Mouse (Mus musculus) intestine, embryonic 16.5 days (tissue): ENCODE results near the gene Fnip1. TPM values are rescaled to one million over a fixed set of nuclear protein-coding genes. Genes with fewer than 3 reads are reported as not detected.
A peak's percentile ranks its signal among the peaks of the same experiment; 100 is the strongest.
"Not testable (repeated sequence)": the region's sequence is repeated elsewhere in the genome, so short reads cannot be mapped to it uniquely, and the experiment has no call there.

Experiments
- ATAC-seq: fragments of 200-750 bp; cut with Nextera tagmentation; 2 replicates; pipeline ENCODE4 v1.8.0; 2017; ENCODE audit warnings: moderate TSS enrichment, moderate library complexity
- H3K27ac ChIP-seq: fragments of 300-500 bp; sonication (generic); 2 replicates; pipeline ENCODE4 v1.5.1; 2014; ENCODE audit warnings: mild to moderate bottlenecking, low read length
- H3K27me3 ChIP-seq: fragments of 300-500 bp; sonication (generic); replicated peaks from 2 replicates; pipeline ENCODE4 v1.6.1; 2014; ENCODE audit warnings: low read length, control low read depth, mixed read lengths; ENCODE audit not compliant: control insufficient read depth, insufficient read depth
- H3K36me3 ChIP-seq: fragments of 300-500 bp; sonication (generic); 2 replicates; pipeline ENCODE4 v1.6.1; 2014; ENCODE audit warnings: low read length, control low read depth; ENCODE audit not compliant: control insufficient read depth, insufficient read depth
- H3K4me1 ChIP-seq: fragments of 300-500 bp; sonication (generic); 2 replicates; pipeline ENCODE4 v1.6.1; 2014; ENCODE audit warnings: low read length, control low read depth, mixed read lengths; ENCODE audit not compliant: control insufficient read depth, insufficient read depth
- H3K4me2 ChIP-seq: fragments of 300-500 bp; sonication (generic); 2 replicates; pipeline ENCODE4 v1.6.1; 2014; ENCODE audit warnings: low read depth, low read length, control low read depth
- H3K4me3 ChIP-seq: fragments of 300-500 bp; sonication (generic); 2 replicates; pipeline ENCODE4 v1.5.1; 2014; ENCODE audit warnings: mild to moderate bottlenecking, low read length
- H3K9ac ChIP-seq: fragments of 300-500 bp; sonication (generic); 2 replicates; pipeline ENCODE4 v1.6.1; 2014; ENCODE audit warnings: low read depth, low read length
- H3K9me3 ChIP-seq: fragments of 300-500 bp; sonication (generic); 2 replicates; pipeline ENCODE4 v1.6.1; 2016; ENCODE audit warnings: low read length, control low read depth; ENCODE audit not compliant: control insufficient read depth
- WGBS: fragments of 180-500 bp; shearing (Covaris S2); extraction: QIAGEN DNeasy Blood & Tissue Kit; methylation state at CpG from one replicate; pipeline ENCODE4 v1.1.7; 2014; 5-methylcytosine and 5-hydroxymethylcytosine counted together
- polyA plus RNA-seq: library from polyadenylated mRNA; unstranded; fragments of >200 nt; fragmentation: Nextera tagmentation; extraction: Ambion mirVana; gene quantifications from 2 replicates; pipeline ENCODE4 v1.2.1, GENCODE M21; 2015

Gene Fnip1
- 7.6 and 8.8 TPM in 2 replicates for polyA plus RNA-seq

DNA sequence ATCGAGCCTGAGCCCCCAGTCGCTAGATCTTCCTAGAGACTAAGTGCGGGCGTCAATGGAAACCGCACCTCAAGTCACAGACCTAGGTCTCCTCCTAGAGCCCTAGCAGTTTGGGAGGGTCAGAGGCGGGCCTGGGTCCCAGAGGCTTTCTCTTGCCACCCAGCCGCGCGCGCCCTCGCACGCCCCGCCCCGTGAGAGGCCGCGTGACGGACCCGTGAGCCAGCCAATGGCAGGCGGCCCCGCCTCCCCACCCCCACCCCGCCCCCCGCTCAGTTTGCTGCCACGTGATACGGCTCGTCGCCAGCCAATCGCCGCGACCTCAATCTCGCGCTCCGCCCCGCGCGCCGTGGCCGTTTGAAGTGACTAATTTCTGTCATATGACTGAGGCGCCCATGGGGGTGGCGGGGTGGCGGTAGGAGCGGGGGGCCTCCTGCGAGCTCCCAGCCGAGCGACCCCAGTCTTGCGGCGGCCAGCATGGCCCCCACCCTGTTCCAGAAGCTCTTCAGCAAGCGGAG is at the start of gene Fnip1:
Gene Fnip1, plus strand, starts transcription at position 377 of the 515 bp plus-strand sequence.
- Histone ChIP-seq H3K27ac (peak within 1 kb of the TSS; percentile 79), H3K4me1 (peaks cover 6% of the 10 kb centered on the region; the same call in 1 of the 2 replicates), H3K9me3 (no peaks in the 10 kb centered on the region), H3K4me2 (peak within 1 kb of the TSS; percentile 59), H3K9ac (peak within 1 kb of the TSS; percentile 83), H3K27me3 (no peaks in the 10 kb centered on the region), H3K4me3 (peak within 1 kb of the TSS; percentile 70), H3K36me3 (no peaks in the 10 kb centered on the region)
- under 1% methylated on average over 39 of the region's 47 CpGs for WGBS
- ATAC-seq, result peak; percentile 98

- no peaks in the 10 kb centered on the region for H3K27me3 ChIP-seq
- no peak overlapping the region for H3K27ac ChIP-seq
- no peak for ATAC-seq
- H3K9ac ChIP-seq, result no peak overlapping the region
- H3K4me1 ChIP-seq, result no peaks in the 10 kb centered on the region
- H3K36me3 ChIP-seq, result no peaks in the 10 kb centered on the region
- no peak overlapping the region for H3K4me2 ChIP-seq
- WGBS, result 46% methylated on average over 8 of the region's 8 CpGs
- H3K4me3 ChIP-seq, result no peak overlapping the region
- no peaks in the 10 kb centered on the region for H3K9me3 ChIP-seq
These were observed 47.6 kb upstream of the Fnip1 start for GRCm38 (mm10) chr11:54390386-54390785.

DNA sequence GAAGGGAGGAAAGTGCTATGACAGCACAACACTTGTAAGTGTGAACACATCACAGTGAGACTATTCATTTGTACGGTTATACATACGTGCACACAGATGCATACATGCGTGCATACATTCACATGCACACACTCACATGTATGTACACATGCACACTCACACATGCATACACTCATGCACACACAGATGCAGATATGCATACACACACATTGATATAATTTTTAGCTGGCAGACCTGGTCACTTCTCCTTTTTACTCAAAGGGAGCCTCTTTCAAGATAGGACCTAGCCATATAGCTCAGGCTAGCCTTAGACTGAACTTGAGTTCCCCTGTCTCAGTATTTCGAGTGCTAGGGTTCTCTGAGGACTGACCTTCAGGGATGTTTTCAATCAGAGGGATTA is 46.7 kb upstream of the Fnip1 start:
- H3K27ac ChIP-seq, result no peak overlapping the region
- WGBS, result 88% methylated on average over 4 of the region's 4 CpGs
- no peaks in the 10 kb centered on the region for H3K27me3 ChIP-seq
- H3K4me3 ChIP-seq, result no peak overlapping the region
- no peak for ATAC-seq
- no peaks in the 10 kb centered on the region for H3K36me3 ChIP-seq
- no peaks in the 10 kb centered on the region for H3K9me3 ChIP-seq
- no peaks in the 10 kb centered on the region for H3K4me1 ChIP-seq
- no peak overlapping the region for H3K9ac ChIP-seq
- no peak overlapping the region for H3K4me2 ChIP-seq

GRCm38 (mm10) chr11:54396686-54397085 is 41.3 kb upstream of the Fnip1 start:
- 77% methylated on average over 1 of the region's 1 CpGs for WGBS
- ATAC-seq, result no peak
- H3K4me1 ChIP-seq, result no peaks in the 10 kb centered on the region
- H3K9me3 ChIP-seq, result no peaks in the 10 kb centered on the region
- no peak overlapping the region for H3K9ac ChIP-seq
- H3K27ac ChIP-seq, result no peak overlapping the region
- no peak overlapping the region for H3K4me3 ChIP-seq
- no peak overlapping the region for H3K4me2 ChIP-seq
- H3K36me3 ChIP-seq, result no peaks in the 10 kb centered on the region
- H3K27me3 ChIP-seq, result no peaks in the 10 kb centered on the region

- H3K27ac ChIP-seq, result no peak overlapping the region
- ATAC-seq, result no peak
- H3K36me3 ChIP-seq, result no peaks in the 10 kb centered on the region
- no peak overlapping the region for H3K4me2 ChIP-seq
- no peaks in the 10 kb centered on the region for H3K9me3 ChIP-seq
- no peak overlapping the region for H3K4me3 ChIP-seq
- H3K4me1 ChIP-seq, result no peaks in the 10 kb centered on the region
- H3K9ac ChIP-seq, result no peak overlapping the region
- WGBS, result 52% methylated on average over 4 of the region's 4 CpGs
- no peaks in the 10 kb centered on the region for H3K27me3 ChIP-seq
These were observed 39.9 kb upstream of the Fnip1 start for GRCm38 (mm10) chr11:54398058-54398457.

DNA sequence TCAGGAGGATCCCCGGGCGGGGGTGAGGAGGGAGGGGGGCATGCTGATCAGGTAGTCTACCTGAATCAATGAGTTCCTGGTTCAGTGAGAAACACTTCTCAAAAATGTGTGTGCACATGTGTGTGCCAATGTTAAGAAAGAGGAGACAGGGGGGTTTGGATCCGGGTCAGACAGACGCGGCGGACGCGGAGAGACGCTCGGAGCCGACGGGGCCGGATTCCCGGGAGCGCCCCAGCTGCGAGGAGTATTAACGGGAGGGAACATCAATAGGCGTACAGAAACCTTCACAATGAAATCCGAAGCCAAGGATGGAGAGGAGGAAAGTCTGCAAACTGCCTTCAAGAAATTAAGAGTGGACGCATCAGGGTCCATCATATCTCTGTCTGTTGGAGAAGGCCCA is 37.2 kb upstream of the Fnip1 start:
- not testable (repeated sequence) for ATAC-seq, H3K27me3 ChIP-seq, H3K4me2 ChIP-seq, H3K36me3 ChIP-seq, H3K27ac ChIP-seq, H3K4me1 ChIP-seq, H3K9me3 ChIP-seq, H3K9ac ChIP-seq, H3K4me3 ChIP-seq
- 94% methylated on average over 20 of the region's 20 CpGs for WGBS

DNA sequence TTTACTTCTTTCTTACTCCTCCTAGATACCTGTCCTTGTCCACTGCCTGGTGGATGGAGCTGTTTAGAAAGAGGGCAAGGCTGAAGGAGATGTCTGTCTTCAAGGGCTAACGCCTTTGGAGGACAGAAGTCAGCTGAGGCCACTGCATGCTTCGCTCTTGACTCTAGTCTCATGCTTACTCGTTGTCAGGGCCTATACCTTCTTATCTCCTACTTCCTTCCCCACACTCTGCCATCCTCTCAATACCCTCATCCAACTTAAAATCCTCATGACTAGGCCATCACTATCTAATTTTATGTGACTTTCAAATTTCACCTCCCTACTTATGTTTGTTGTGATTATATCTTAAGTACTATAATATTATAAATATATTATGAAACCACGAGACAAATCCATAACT is 33.1 kb upstream of the Fnip1 start:
- Histone ChIP-seq H3K4me2 (no peak overlapping the region), H3K36me3 (no peaks in the 10 kb centered on the region), H3K9me3 (no peaks in the 10 kb centered on the region), H3K4me3 (no peak overlapping the region), H3K27ac (no peak overlapping the region), H3K9ac (no peak overlapping the region), H3K4me1 (no peaks in the 10 kb centered on the region), H3K27me3 (no peaks in the 10 kb centered on the region)
- 89% methylated on average over 4 of the region's 4 CpGs for WGBS
- no peak for ATAC-seq

- no peaks in the 10 kb centered on the region for H3K27me3 ChIP-seq
- no peak overlapping the region for H3K9ac ChIP-seq
- H3K4me1 ChIP-seq, result no peaks in the 10 kb centered on the region
- 78% methylated on average over 4 of the region's 4 CpGs for WGBS
- no peak overlapping the region for H3K4me3 ChIP-seq
- H3K4me2 ChIP-seq, result no peak overlapping the region
- no peak for ATAC-seq
- H3K27ac ChIP-seq, result no peak overlapping the region
- H3K9me3 ChIP-seq, result no peaks in the 10 kb centered on the region
- no peaks in the 10 kb centered on the region for H3K36me3 ChIP-seq
These were observed 31.0 kb upstream of the Fnip1 start for GRCm38 (mm10) chr11:54406930-54407546.

DNA sequence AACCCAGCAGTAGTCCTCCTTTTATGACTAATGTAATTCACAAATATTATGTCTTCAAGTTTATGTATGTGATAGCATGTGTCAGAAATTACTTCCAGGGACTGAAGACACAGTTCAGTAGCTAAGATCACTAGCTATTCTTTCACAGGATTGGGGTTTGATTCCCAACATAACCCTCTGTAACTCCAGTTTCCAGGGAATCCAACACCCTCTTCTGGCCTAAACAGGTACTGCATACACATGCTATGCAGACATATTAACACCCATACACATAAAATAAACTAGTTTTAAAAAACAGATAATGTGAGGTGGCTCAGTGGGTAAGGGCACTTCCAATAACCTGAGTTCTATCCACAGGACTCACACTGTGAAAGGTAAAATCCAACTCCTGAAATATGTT is 27.4 kb upstream of the Fnip1 start:
- no peak overlapping the region for H3K9ac ChIP-seq
- H3K4me1 ChIP-seq, result no peaks in the 10 kb centered on the region
- no peak for ATAC-seq
- no peak overlapping the region for H3K4me2 ChIP-seq
- no peaks in the 10 kb centered on the region for H3K27me3 ChIP-seq
- H3K9me3 ChIP-seq, result no peaks in the 10 kb centered on the region
- H3K4me3 ChIP-seq, result no peak overlapping the region
- no peaks in the 10 kb centered on the region for H3K36me3 ChIP-seq
- no peak overlapping the region for H3K27ac ChIP-seq

DNA sequence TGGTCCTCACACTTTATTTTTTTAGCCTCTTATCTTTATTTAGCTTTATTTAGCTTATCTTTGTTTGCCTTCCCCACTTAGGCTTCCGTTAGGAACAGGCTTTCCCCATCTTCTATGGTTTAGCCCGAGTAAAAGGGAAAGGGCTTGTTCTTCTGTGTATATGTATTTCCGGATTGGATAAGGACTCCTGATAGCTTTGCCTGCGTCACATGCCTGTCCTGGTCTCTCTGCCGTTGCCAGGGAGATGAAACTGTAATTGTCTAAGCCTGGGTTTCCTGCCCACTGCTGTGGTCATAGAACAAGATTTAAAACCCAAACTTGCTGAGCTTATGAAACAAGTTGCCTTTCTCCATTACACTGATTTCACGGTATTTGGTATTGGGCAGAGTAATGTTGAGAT is 25.0 kb upstream of the Fnip1 start:
- Histone ChIP-seq H3K9ac (no peak overlapping the region), H3K27ac (no peak overlapping the region), H3K36me3 (no peaks in the 10 kb centered on the region), H3K4me3 (no peak overlapping the region), H3K27me3 (no peaks in the 10 kb centered on the region), H3K9me3 (no peaks in the 10 kb centered on the region), H3K4me1 (no peaks in the 10 kb centered on the region), H3K4me2 (no peak overlapping the region)
- ATAC-seq, result peak; percentile 59; the same call in 1 of the 2 replicates
- WGBS, result 15% methylated on average over 6 of the region's 6 CpGs
